ENCODE assay signal across 7 mouse cellular contexts in genomic region chr4:133307331-133307730, GRCm38 (mm10). TPM values are rescaled to one million over a fixed set of nuclear protein-coding genes. Genes with fewer than 3 reads are reported as not detected.
A peak's percentile ranks its signal among the peaks of the same experiment; 100 is the strongest.
DNase-seq lines count a peak whose midpoint lies in the region; ATAC-seq and TF ChIP-seq lines count a peak whose summit lies in the region.

No protein-coding gene starts in this region.

- no peak overlapping the region for H3K9ac ChIP-seq in liver, adult 2 months (ENCODE audit: low read depth, low read length)
- no peak overlapping the region for H3K9ac ChIP-seq in liver, embryonic 12.5 days

- WGBS in liver, adult 2 months: 61% methylated on average over 3 of the region's 3 CpGs
- WGBS in liver, embryonic 12.5 days (ENCODE audit: insufficient replicate concordance): 39% methylated on average over 3 of the region's 3 CpGs

- H3K79me2 ChIP-seq in liver, adult 2 months (ENCODE audit: control insufficient read depth, insufficient read depth, low read length): no peaks in the 10 kb centered on the region

- no peak for TF ChIP-seq POLR2A in liver, adult 2 months (IDR thresholded peaks at IDR 0.05; ENCODE audit: extremely low read depth, insufficient read depth, low read length)
- no peak for TF ChIP-seq POLR2A in bone marrow macrophage, adult 2 months (IDR thresholded peaks at IDR 0.05; ENCODE audit: borderline replicate concordance, low read depth, low read length)

- H3K4me3 ChIP-seq in liver, adult 2 months (ENCODE audit: insufficient read depth, low read depth, low read length): no peak overlapping the region
- H3K4me3 ChIP-seq in liver, embryonic 12.5 days: no peak overlapping the region
- H3K4me3 ChIP-seq in G1E (ENCODE audit: low read depth, low read length): no peak overlapping the region
- H3K4me3 ChIP-seq in bone marrow macrophage, adult 2 months (ENCODE audit: insufficient read depth, low read length): no peak overlapping the region

- ATAC-seq in liver, embryonic 12.5 days: no peak
- ATAC-seq in G1E (ENCODE audit: extremely low read depth, insufficient number of reproducible peaks, low FRiP score, poor library complexity, severe bottlenecking): no peak
- ATAC-seq in neutrophil, adult 5-6 weeks (ENCODE audit: extremely low read depth, insufficient number of reproducible peaks, low FRiP score, poor library complexity, severe bottlenecking): peak; percentile 52; the same call in 1 of the 2 replicates

- TF ChIP-seq CTCF in liver, adult 2 months (IDR thresholded peaks at IDR 0.05; ENCODE audit: low read depth, low read length): peak; percentile 94
- TF ChIP-seq CTCF in G1E (IDR thresholded peaks at IDR 0.05; ENCODE audit: low read depth, low read length): peak; percentile 87
- peak; percentile 39 for TF ChIP-seq CTCF in bone marrow macrophage, adult 2 months (IDR thresholded peaks at IDR 0.05; ENCODE audit: low read depth, low read length)

- H3K9me3 ChIP-seq in liver, embryonic 12.5 days (replicated peaks): no peaks in the 10 kb centered on the region
- H3K9me3 ChIP-seq in G1E (replicated peaks): no peaks in the 10 kb centered on the region

- no peaks in the 10 kb centered on the region for H3K27me3 ChIP-seq in liver, adult 2 months (ENCODE audit: control insufficient read depth, insufficient read depth, low read length)
- H3K27me3 ChIP-seq in liver, embryonic 12.5 days (replicated peaks): no peaks in the 10 kb centered on the region
- H3K27me3 ChIP-seq in G1E (ENCODE audit: insufficient read depth, low read length): no peaks in the 10 kb centered on the region

- H3K36me3 ChIP-seq in liver, adult 2 months (ENCODE audit: control insufficient read depth, insufficient read depth, low read length): peaks cover 19% of the 10 kb centered on the region
- peaks cover 28% of the 10 kb centered on the region for H3K36me3 ChIP-seq in liver, embryonic 12.5 days
- peaks cover 54% of the 10 kb centered on the region for H3K36me3 ChIP-seq in G1E (replicated peaks)

- no peak overlapping the region for H3K4me2 ChIP-seq in liver, embryonic 12.5 days

- no peaks in the 10 kb centered on the region for H3K4me1 ChIP-seq in liver, adult 2 months (ENCODE audit: control insufficient read depth, insufficient read depth, low read length)
- H3K4me1 ChIP-seq in liver, embryonic 12.5 days: no peaks in the 10 kb centered on the region
- no peaks in the 10 kb centered on the region for H3K4me1 ChIP-seq in G1E (ENCODE audit: insufficient read depth, low read depth, low read length)
- H3K4me1 ChIP-seq in bone marrow macrophage, adult 2 months (ENCODE audit: control insufficient read depth, insufficient read depth, low read length): no peaks in the 10 kb centered on the region

- no peak overlapping the region for H3K27ac ChIP-seq in liver, adult 2 months (replicated peaks; ENCODE audit: insufficient read depth, low read depth, low read length)
- no peak overlapping the region for H3K27ac ChIP-seq in liver, embryonic 12.5 days
- H3K27ac ChIP-seq in bone marrow macrophage, adult 2 months (ENCODE audit: insufficient read depth, low read depth, low read length): no peak overlapping the region

- DNase-seq in liver, adult 2 months (ENCODE audit: extremely low read depth, low read depth, low spot score): peak; percentile 43
- DNase-seq in G1E (ENCODE audit: low spot score): peak; percentile 26
- DNase-seq in forelimb bud, embryonic 11.5 days (ENCODE audit: low read depth, low spot score): peak; percentile 69
- DNase-seq in layer of hippocampus, postnatal 10 days (ENCODE audit: low spot score in 2 of 2): peak; percentile 66 to 68

RNA-seq across cellular contexts. Expression of gene Tmem222, which starts 29.7 kb away (rescaled TPM):
- 22.7 and 29.7 TPM in 2 replicates for total RNA-seq in liver, adult 2 months (2014; rRNA removed)
- 45.4 and 57.0 TPM in 2 replicates for polyA plus RNA-seq in liver, adult 2 months (2012; rRNA removed)
- polyA plus RNA-seq in liver, embryonic 12.5 days (2016; fragmentation: Nextera tagmentation; extraction: Ambion mirVana): 47.6 and 48.4 TPM in 2 replicates
- 33.5 and 34.3 TPM in 2 replicates for total RNA-seq in G1E (2014; fragmentation: Nextera tagmentation)
- 25.2 and 30.3 TPM in 2 replicates for total RNA-seq in G1E (2017)
- 30.3 and 30.8 TPM in 2 replicates for polyA plus RNA-seq in G1E (2012)
- 36.1 and 40.8 TPM in 2 replicates for polyA plus RNA-seq in bone marrow macrophage, adult 2 months (2012; ENCODE audit: insufficient read depth, insufficient read length, missing spikeins)
- 10 to 100 TPM; 74.9 to 80.1 TPM for total RNA-seq in layer of hippocampus, postnatal 10 days (2021)
- total RNA-seq in neutrophil, adult 5-6 weeks (2017): 17.1 and 18.0 TPM in 2 replicates

RNA-seq across cellular contexts. Expression of gene Sytl1, which starts 44.4 kb away (rescaled TPM):
- total RNA-seq in liver, adult 2 months (2014; rRNA removed): 4.2 and 5.1 TPM in 2 replicates
- polyA plus RNA-seq in liver, adult 2 months (2012; rRNA removed): 2.9 and 5.3 TPM in 2 replicates
- polyA plus RNA-seq in liver, embryonic 12.5 days (2016; fragmentation: Nextera tagmentation; extraction: Ambion mirVana): 0.37 and 0.46 TPM in 2 replicates
- total RNA-seq in G1E (2014; fragmentation: Nextera tagmentation) (1.2 and 2.5 TPM in 2 replicates), G1E (2017) (0.05 and 0.35 TPM in 2 replicates)
- polyA plus RNA-seq in G1E (2012): 1.4 and 1.7 TPM in 2 replicates
- polyA plus RNA-seq in bone marrow macrophage, adult 2 months (2012; ENCODE audit: insufficient read depth, insufficient read length, missing spikeins): not detected in 2 replicates
- under 1 TPM; 0.51 to 0.53 TPM for total RNA-seq in layer of hippocampus, postnatal 10 days (2021)
- total RNA-seq in neutrophil, adult 5-6 weeks (2017): 2.9 and 5.0 TPM in 2 replicates

RNA-seq across cellular contexts. Expression of gene Wdtc1, which starts 46.0 kb away (rescaled TPM):
- total RNA-seq in liver, adult 2 months (2014; rRNA removed): 20.6 and 35.5 TPM in 2 replicates
- polyA plus RNA-seq in liver, adult 2 months (2012; rRNA removed): 83.3 and 105 TPM in 2 replicates
- polyA plus RNA-seq in liver, embryonic 12.5 days (2016; fragmentation: Nextera tagmentation; extraction: Ambion mirVana): 10.0 and 11.2 TPM in 2 replicates
- total RNA-seq in G1E (2014; fragmentation: Nextera tagmentation): 24.5 and 32.3 TPM in 2 replicates
- total RNA-seq in G1E (2017): 6.9 and 7.1 TPM in 2 replicates
- polyA plus RNA-seq in G1E (2012): 53.4 and 61.4 TPM in 2 replicates
- 30.5 TPM in 2 replicates for polyA plus RNA-seq in bone marrow macrophage, adult 2 months (2012; ENCODE audit: insufficient read depth, insufficient read length, missing spikeins)
- total RNA-seq in layer of hippocampus, postnatal 10 days (2021): 10 to 100 TPM; 60.5 to 68.6 TPM
- 23.0 and 26.6 TPM in 2 replicates for total RNA-seq in neutrophil, adult 5-6 weeks (2017)

Comparison
In these comparisons a context has a peak if more than half of its experiments do, and no peak if none do; other contexts are left out.
1. CTCF ChIP-seq: peak in every context shown above with its lines; median percentile 94 in liver, adult 2 months; 87 in G1E; 39 in bone marrow macrophage, adult 2 months.